In the genomic region with DNA sequence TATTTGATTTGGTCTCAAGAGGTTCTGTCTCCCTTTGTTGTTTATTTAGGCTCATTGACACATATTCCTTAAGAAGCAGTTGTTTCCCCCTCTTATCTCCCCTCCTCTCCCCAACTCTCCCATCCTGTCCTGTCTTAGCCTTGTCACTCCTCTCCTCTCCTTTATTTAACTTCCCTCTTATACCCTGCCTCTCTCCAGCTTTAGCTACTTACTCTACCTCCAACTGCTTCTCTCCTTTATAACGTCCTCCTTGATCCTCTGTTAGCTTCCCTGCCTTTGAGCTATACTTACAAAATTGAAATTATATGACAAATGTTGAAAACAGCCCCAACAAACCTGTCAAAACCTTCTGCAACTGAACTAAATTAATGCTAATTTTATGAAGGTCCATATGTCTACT, we compare ENCODE assay signal across 25 mouse cellular contexts.
A peak's percentile ranks its signal among the peaks of the same experiment; 100 is the strongest.
DNase-seq lines count a peak whose midpoint lies in the region; ATAC-seq lines count a peak whose summit lies in the region.
"Had no signal": no experiment of that assay in that cellular context is flagged by ENCODE, and none has a peak within 500 bp of the region (broad histone marks: within the 10 kb centered on the region; RNA-seq: fewer than 3 reads in every experiment).

No protein-coding gene starts in this region.

- ATAC-seq in forebrain, embryonic 13.5 days: peak; percentile 48; the same call in 1 of the 2 replicates
- no peak for ATAC-seq in forebrain, embryonic 11.5 days (replicated peaks; ENCODE audit: low FRiP score)
- peak; percentile 79 for ATAC-seq in forebrain, embryonic 15.5 days (replicated peaks)
- no peak for ATAC-seq in forebrain, embryonic 12.5 days (ENCODE audit: low FRiP score)
- ATAC-seq in forebrain, embryonic 16.5 days: peak; percentile 91
- ATAC-seq: activated CD4-positive, CD25-positive, alpha-beta regulatory T cell, adult 4 months; CD4-positive, CD25-positive, alpha-beta regulatory T cell, adult 4 months; Patski had no signal

- 59% methylated on average over 1 of the region's 1 CpGs for WGBS in forebrain, embryonic 13.5 days
- 42% methylated on average over 1 of the region's 1 CpGs for WGBS in forebrain, embryonic 11.5 days
- 23% methylated on average over 1 of the region's 1 CpGs for WGBS in forebrain, embryonic 15.5 days
- 58% methylated on average over 1 of the region's 1 CpGs for WGBS in forebrain, embryonic 12.5 days
- WGBS in forebrain, embryonic 16.5 days: 28% methylated on average over 1 of the region's 1 CpGs

- H3K27ac ChIP-seq in forebrain, embryonic 13.5 days: no peak overlapping the region
- H3K27ac ChIP-seq in forebrain, embryonic 11.5 days (ENCODE audit: low read depth, low read length): no peak overlapping the region
- H3K27ac ChIP-seq in forebrain, embryonic 15.5 days (replicated peaks): 0 out of 2 replicates have a peak overlapping the region, but pooled peaks have one; percentile 37
- no peak overlapping the region for H3K27ac ChIP-seq in forebrain, embryonic 12.5 days
- peak overlapping the region; percentile 12; the same call in 1 of the 2 replicates for H3K27ac ChIP-seq in forebrain, embryonic 16.5 days (ENCODE audit: low read length)
- H3K27ac ChIP-seq: embryonic facial prominence, embryonic 13.5 days; embryonic facial prominence, embryonic 15.5 days had no signal

- H3K4me2 ChIP-seq in forebrain, embryonic 13.5 days: no peak overlapping the region
- no peak overlapping the region for H3K4me2 ChIP-seq in forebrain, embryonic 11.5 days (ENCODE audit: low read depth, low read length, severe bottlenecking)
- no peak overlapping the region for H3K4me2 ChIP-seq in forebrain, embryonic 15.5 days (replicated peaks)
- no peak overlapping the region for H3K4me2 ChIP-seq in forebrain, embryonic 12.5 days
- H3K4me2 ChIP-seq in forebrain, embryonic 16.5 days (ENCODE audit: low read length): no peak overlapping the region
- H3K4me2 ChIP-seq: embryonic facial prominence, embryonic 13.5 days; embryonic facial prominence, embryonic 15.5 days had no signal

- H3K9me3 ChIP-seq in forebrain, embryonic 13.5 days (replicated peaks): no peaks in the 10 kb centered on the region
- no peaks in the 10 kb centered on the region for H3K9me3 ChIP-seq in forebrain, embryonic 11.5 days (ENCODE audit: control insufficient read depth, low read length)
- H3K9me3 ChIP-seq in forebrain, embryonic 15.5 days: no peaks in the 10 kb centered on the region
- no peaks in the 10 kb centered on the region for H3K9me3 ChIP-seq in forebrain, embryonic 12.5 days
- no peaks in the 10 kb centered on the region for H3K9me3 ChIP-seq in forebrain, embryonic 16.5 days (ENCODE audit: control insufficient read depth, low read length)
- H3K9me3 ChIP-seq: embryonic facial prominence, embryonic 13.5 days; embryonic facial prominence, embryonic 15.5 days had no signal

- no peaks in the 10 kb centered on the region for H3K36me3 ChIP-seq in forebrain, embryonic 13.5 days (ENCODE audit: poor library complexity, severe bottlenecking)
- H3K36me3 ChIP-seq in forebrain, embryonic 11.5 days (ENCODE audit: control insufficient read depth, insufficient read depth, low read length): no peaks in the 10 kb centered on the region
- no peaks in the 10 kb centered on the region for H3K36me3 ChIP-seq in forebrain, embryonic 15.5 days
- no peaks in the 10 kb centered on the region for H3K36me3 ChIP-seq in forebrain, embryonic 12.5 days (replicated peaks)
- no peaks in the 10 kb centered on the region for H3K36me3 ChIP-seq in forebrain, embryonic 16.5 days (ENCODE audit: control insufficient read depth, insufficient read depth)
- H3K36me3 ChIP-seq: embryonic facial prominence, embryonic 13.5 days; embryonic facial prominence, embryonic 15.5 days; G1E had no signal

- H3K27me3 ChIP-seq in forebrain, embryonic 13.5 days: no peaks in the 10 kb centered on the region
- no peaks in the 10 kb centered on the region for H3K27me3 ChIP-seq in forebrain, embryonic 11.5 days (ENCODE audit: control insufficient read depth, insufficient read depth, low read length)
- no peaks in the 10 kb centered on the region for H3K27me3 ChIP-seq in forebrain, embryonic 15.5 days
- no peaks in the 10 kb centered on the region for H3K27me3 ChIP-seq in forebrain, embryonic 12.5 days
- no peaks in the 10 kb centered on the region for H3K27me3 ChIP-seq in forebrain, embryonic 16.5 days (replicated peaks; ENCODE audit: control insufficient read depth, insufficient read depth, low read length)
- H3K27me3 ChIP-seq: CH12.LX; embryonic facial prominence, embryonic 13.5 days; embryonic facial prominence, embryonic 15.5 days; Patski had no signal

- no peaks in the 10 kb centered on the region for H3K4me1 ChIP-seq in forebrain, embryonic 13.5 days
- H3K4me1 ChIP-seq in forebrain, embryonic 11.5 days (replicated peaks; ENCODE audit: control insufficient read depth, insufficient read depth, low read length): no peaks in the 10 kb centered on the region
- no peaks in the 10 kb centered on the region for H3K4me1 ChIP-seq in forebrain, embryonic 15.5 days
- H3K4me1 ChIP-seq in forebrain, embryonic 12.5 days: peaks cover 3% of the 10 kb centered on the region; the same call in 1 of the 2 replicates
- H3K4me1 ChIP-seq in forebrain, embryonic 16.5 days (replicated peaks; ENCODE audit: control insufficient read depth, insufficient read depth, low read length): no peaks in the 10 kb centered on the region
- H3K4me1 ChIP-seq: embryonic facial prominence, embryonic 13.5 days; embryonic facial prominence, embryonic 15.5 days had no signal

- DNase-seq in forebrain, embryonic 11.5 days (ENCODE audit: low spot score): no peak
- no peak for DNase-seq in cerebellum, adult 11 months
- no peak for DNase-seq in kidney, postnatal 4 days
- DNase-seq: adrenal gland, adult 8-10 months; adrenal gland, postnatal 14 days; adrenal gland, postnatal 36 days; B cell, adult 2 months; cerebellum, adult 18-20 months; cerebellum, adult 8-10 months; cerebellum, adult 9-11 months; cerebellum, postnatal 14 days; cerebellum, postnatal 36 days; embryo, embryonic 11 days had no signal

- H3K9ac ChIP-seq in forebrain, embryonic 13.5 days: no peak overlapping the region
- no peak overlapping the region for H3K9ac ChIP-seq in forebrain, embryonic 11.5 days (ENCODE audit: low read length)
- H3K9ac ChIP-seq in forebrain, embryonic 15.5 days (replicated peaks): no peak overlapping the region
- no peak overlapping the region for H3K9ac ChIP-seq in forebrain, embryonic 12.5 days
- H3K9ac ChIP-seq in forebrain, embryonic 16.5 days (replicated peaks; ENCODE audit: low read depth, low read length): no peak overlapping the region
- H3K9ac ChIP-seq: embryonic facial prominence, embryonic 13.5 days; embryonic facial prominence, embryonic 15.5 days had no signal

- H3K4me3 ChIP-seq in forebrain, embryonic 13.5 days: no peak overlapping the region
- no peak overlapping the region for H3K4me3 ChIP-seq in forebrain, embryonic 11.5 days (ENCODE audit: low read depth, low read length)
- no peak overlapping the region for H3K4me3 ChIP-seq in forebrain, embryonic 15.5 days
- no peak overlapping the region for H3K4me3 ChIP-seq in forebrain, embryonic 12.5 days (replicated peaks)
- H3K4me3 ChIP-seq in forebrain, embryonic 16.5 days (replicated peaks; ENCODE audit: low read length): no peak overlapping the region
- H3K4me3 ChIP-seq: embryonic facial prominence, embryonic 13.5 days; embryonic facial prominence, embryonic 15.5 days; erythroblast, embryonic 14.5 days had no signal

Comparison
In these comparisons a context has a peak if more than half of its experiments do, and no peak if none do; other contexts are left out.
1. ATAC-seq: peak in forebrain, embryonic 13.5 days (single experiment), forebrain, embryonic 15.5 days (single experiment) and forebrain, embryonic 16.5 days (single experiment); none in forebrain, embryonic 11.5 days (single experiment) and forebrain, embryonic 12.5 days (single experiment).
2. H3K27ac ChIP-seq: peak in forebrain, embryonic 15.5 days (single experiment) and forebrain, embryonic 16.5 days (single experiment); none in forebrain, embryonic 13.5 days (single experiment), forebrain, embryonic 11.5 days (single experiment) and forebrain, embryonic 12.5 days (single experiment).